Mouse (Mus musculus): ENCODE measurements at regions not wholly inside any gene's neighbourhood (a gene's known extent, or its start where the extent isn't known, plus 50 kb on each side); places are given as distances from the start of the nearest gene placed in this dataset.

DNA sequence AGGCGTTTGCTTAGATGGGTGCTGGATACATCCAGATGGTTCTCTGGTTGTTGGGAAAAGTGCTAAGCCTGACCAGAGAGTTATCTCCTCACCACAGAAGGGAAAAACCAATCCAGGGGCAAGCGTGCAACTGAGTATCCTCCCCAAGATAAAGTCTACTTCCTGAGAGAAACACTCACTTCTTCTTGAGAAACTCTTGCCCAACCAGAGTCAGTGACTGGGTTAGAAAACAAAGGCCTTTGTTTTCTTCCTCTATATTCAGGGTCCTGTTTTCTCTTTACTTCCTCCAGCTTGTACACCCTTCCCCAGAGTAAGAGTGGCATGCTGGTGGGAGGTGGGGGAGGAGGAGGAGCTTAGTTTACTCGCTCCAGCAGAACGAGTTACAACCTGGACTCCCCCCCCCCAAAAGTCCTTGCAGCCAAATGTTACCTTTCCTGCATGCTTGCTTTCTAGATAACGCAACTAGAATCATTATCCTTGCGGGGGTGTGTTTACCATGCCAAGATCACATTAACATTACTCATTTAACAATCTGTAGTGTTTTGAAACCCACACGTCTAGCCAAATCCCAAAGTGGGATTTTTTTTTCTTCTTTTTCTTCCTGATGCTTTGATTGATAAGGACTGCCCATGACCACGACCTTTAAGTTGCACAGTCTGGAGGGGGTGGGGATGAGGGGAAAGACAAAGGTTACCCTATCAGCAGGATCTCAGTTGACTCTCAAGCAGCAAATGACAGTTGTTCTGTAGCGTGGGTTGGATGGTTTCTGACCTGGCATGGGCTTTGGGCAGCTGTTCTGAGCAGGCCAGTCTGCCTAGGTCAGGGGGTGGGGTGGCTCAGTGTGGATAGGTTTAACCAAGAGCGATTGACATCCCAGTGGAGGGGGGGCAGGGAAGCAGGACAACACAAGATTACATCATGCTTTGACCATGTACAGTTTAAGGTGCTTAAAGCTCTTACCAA is 147.4 kb upstream of the Ado start:
- no peaks in the 10 kb centered on the region for H3K36me3 ChIP-seq (ENCODE audit: control insufficient read depth, insufficient read depth, low read length)
- no peaks in the 10 kb centered on the region for H3K4me1 ChIP-seq (ENCODE audit: control insufficient read depth, insufficient read depth, low read length)
- H3K9me3 ChIP-seq (ENCODE audit: control insufficient read depth, low read length) = no peaks in the 10 kb centered on the region
- ATAC-seq = no peak
- no peak overlapping the region for H3K4me3 ChIP-seq (ENCODE audit: low read length)
- no peak overlapping the region for H3K9ac ChIP-seq (ENCODE audit: low read depth, low read length)
- no peak overlapping the region for H3K4me2 ChIP-seq (ENCODE audit: low read depth, low read length)
- H3K27ac ChIP-seq (ENCODE audit: low read length) = no peak overlapping the region
- H3K27me3 ChIP-seq (replicated peaks; ENCODE audit: control insufficient read depth, insufficient read depth, low read length) = no peaks in the 10 kb centered on the region
- WGBS = 51% methylated on average over 10 of the region's 10 CpGs

DNA sequence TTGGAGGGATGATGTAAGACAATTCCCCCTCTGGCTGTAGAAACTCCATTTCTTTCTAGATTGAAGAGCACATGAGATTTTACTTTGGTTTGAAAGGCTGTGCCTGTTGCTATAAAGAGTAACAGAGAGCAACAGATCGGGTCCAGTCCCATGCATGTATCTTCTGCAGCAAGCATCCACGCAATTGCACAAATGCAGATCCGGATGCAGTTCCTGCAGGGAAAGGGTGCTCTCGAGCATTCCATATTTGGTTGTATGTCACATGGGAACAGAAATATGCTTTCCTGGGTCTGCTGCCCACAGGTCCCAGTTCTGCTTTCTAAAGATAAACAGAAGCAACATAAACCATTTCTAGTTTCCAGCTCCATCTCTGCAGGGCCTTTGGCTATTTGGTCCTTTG is 146.0 kb upstream of the Ado start:
- 67% methylated on average over 4 of the region's 4 CpGs for WGBS
- H3K9ac ChIP-seq (ENCODE audit: low read depth, low read length) = no peak overlapping the region
- no peak for ATAC-seq
- H3K9me3 ChIP-seq (ENCODE audit: control insufficient read depth, low read length) = no peaks in the 10 kb centered on the region
- no peaks in the 10 kb centered on the region for H3K4me1 ChIP-seq (ENCODE audit: control insufficient read depth, insufficient read depth, low read length)
- H3K27ac ChIP-seq (ENCODE audit: low read length) = no peak overlapping the region
- H3K4me3 ChIP-seq (ENCODE audit: low read length) = no peak overlapping the region
- no peaks in the 10 kb centered on the region for H3K36me3 ChIP-seq (ENCODE audit: control insufficient read depth, insufficient read depth, low read length)
- no peak overlapping the region for H3K4me2 ChIP-seq (ENCODE audit: low read depth, low read length)
- H3K27me3 ChIP-seq (replicated peaks; ENCODE audit: control insufficient read depth, insufficient read depth, low read length) = no peaks in the 10 kb centered on the region

DNA sequence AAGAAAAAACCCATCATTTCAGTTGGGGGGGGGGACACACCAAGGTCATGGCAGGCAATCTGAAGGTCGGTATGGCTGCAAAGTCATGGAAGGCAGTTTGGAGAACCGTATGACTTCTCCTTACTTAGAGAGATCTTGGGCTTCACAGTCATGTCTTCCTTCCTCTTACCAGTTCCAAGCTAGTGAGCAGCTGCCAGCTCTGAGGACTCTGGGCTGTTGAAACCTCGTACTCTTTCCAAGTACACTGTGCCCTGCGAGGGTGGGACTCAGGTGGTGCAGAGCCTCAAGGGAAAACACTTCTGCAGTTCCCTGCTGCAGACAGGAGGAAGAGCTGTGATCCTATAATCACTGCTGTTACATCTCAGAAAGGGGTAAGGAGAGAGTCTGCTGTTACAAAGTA is 144.8 kb upstream of the Ado start:
- no peak for ATAC-seq
- Histone ChIP-seq H3K4me3 (ENCODE audit: low read length) (no peak overlapping the region), H3K9me3 (ENCODE audit: control insufficient read depth, low read length) (no peaks in the 10 kb centered on the region), H3K4me2 (ENCODE audit: low read depth, low read length) (no peak overlapping the region), H3K27me3 (replicated peaks; ENCODE audit: control insufficient read depth, insufficient read depth, low read length) (no peaks in the 10 kb centered on the region), H3K36me3 (ENCODE audit: control insufficient read depth, insufficient read depth, low read length) (no peaks in the 10 kb centered on the region), H3K27ac (ENCODE audit: low read length) (no peak overlapping the region), H3K4me1 (ENCODE audit: control insufficient read depth, insufficient read depth, low read length) (no peaks in the 10 kb centered on the region), H3K9ac (ENCODE audit: low read depth, low read length) (no peak overlapping the region)
- 80% methylated on average over 4 of the region's 4 CpGs for WGBS

DNA sequence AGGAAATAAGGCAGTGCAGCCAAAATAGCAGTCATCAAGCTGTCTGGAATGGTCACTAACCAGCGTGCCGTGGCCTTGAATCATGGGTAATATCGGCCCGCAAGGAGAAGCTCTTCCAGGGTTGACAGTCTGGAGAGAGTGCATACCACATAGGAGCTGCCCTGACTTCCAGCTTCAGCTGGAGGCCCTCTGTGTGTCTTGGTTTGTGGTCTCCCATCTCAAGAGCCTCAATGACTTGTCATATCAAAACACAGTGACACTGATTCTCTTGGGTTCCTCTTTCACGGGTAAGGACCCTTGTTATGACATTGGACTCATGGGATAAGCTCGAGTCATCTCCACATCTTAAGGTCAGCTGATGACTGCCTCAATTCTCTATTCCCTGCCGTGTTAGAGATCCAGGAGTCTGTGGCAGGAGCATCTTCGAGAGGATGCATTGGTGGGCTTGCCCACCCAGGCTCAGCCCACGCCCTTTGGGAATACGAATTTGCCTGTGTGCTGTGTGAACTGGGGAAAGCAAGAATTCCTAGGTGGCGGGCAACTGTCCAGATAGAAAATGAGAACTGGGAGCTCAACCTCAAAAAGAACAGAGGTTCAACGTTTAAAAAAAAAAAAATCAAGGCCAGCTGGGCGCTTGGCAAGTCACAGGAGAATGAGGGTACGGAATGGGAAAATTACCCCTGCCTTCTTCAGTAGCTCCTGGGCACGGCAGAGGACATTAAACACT is 141.4 kb upstream of the Ado start:
- H3K9me3 ChIP-seq (ENCODE audit: control insufficient read depth, low read length) = no peaks in the 10 kb centered on the region
- H3K4me3 ChIP-seq (ENCODE audit: low read length) = no peak overlapping the region
- H3K4me2 ChIP-seq (ENCODE audit: low read depth, low read length) = no peak overlapping the region
- H3K9ac ChIP-seq (ENCODE audit: low read depth, low read length) = no peak overlapping the region
- WGBS = 89% methylated on average over 15 of the region's 15 CpGs
- ATAC-seq = no peak
- no peaks in the 10 kb centered on the region for H3K27me3 ChIP-seq (replicated peaks; ENCODE audit: control insufficient read depth, insufficient read depth, low read length)
- no peaks in the 10 kb centered on the region for H3K4me1 ChIP-seq (ENCODE audit: control insufficient read depth, insufficient read depth, low read length)
- no peaks in the 10 kb centered on the region for H3K36me3 ChIP-seq (ENCODE audit: control insufficient read depth, insufficient read depth, low read length)
- H3K27ac ChIP-seq (ENCODE audit: low read length) = no peak overlapping the region

DNA sequence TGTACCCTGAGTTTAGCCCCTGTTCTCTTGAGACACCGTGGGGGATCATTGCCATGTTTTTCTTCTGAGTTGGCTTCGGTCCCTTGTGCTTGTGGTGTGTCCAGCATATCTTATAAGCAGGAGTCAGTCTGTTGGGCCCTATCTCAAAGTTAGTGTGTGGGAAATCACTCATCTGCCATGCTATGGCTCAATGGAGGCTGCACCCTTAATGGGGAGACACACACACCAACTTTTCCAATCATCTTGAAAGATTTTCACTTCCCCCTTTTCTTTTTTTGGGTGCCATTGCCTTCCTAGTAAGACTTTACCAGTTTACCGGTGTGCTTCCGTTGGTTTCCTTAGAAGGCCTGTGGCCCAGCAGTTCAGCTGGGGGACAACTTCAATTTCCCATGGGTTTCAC is 130.6 kb upstream of the Ado start:
- ATAC-seq = no peak
- H3K4me3 ChIP-seq (ENCODE audit: low read length) = no peak overlapping the region
- no peak overlapping the region for H3K9ac ChIP-seq (ENCODE audit: low read depth, low read length)
- H3K9me3 ChIP-seq (ENCODE audit: control insufficient read depth, low read length) = no peaks in the 10 kb centered on the region
- 91% methylated on average over 4 of the region's 4 CpGs for WGBS
- no peaks in the 10 kb centered on the region for H3K36me3 ChIP-seq (ENCODE audit: control insufficient read depth, insufficient read depth, low read length)
- H3K4me2 ChIP-seq (ENCODE audit: low read depth, low read length) = no peak overlapping the region
- H3K4me1 ChIP-seq (ENCODE audit: control insufficient read depth, insufficient read depth, low read length) = no peaks in the 10 kb centered on the region
- H3K27ac ChIP-seq (ENCODE audit: low read length) = no peak overlapping the region
- H3K27me3 ChIP-seq (replicated peaks; ENCODE audit: control insufficient read depth, insufficient read depth, low read length) = no peaks in the 10 kb centered on the region

DNA sequence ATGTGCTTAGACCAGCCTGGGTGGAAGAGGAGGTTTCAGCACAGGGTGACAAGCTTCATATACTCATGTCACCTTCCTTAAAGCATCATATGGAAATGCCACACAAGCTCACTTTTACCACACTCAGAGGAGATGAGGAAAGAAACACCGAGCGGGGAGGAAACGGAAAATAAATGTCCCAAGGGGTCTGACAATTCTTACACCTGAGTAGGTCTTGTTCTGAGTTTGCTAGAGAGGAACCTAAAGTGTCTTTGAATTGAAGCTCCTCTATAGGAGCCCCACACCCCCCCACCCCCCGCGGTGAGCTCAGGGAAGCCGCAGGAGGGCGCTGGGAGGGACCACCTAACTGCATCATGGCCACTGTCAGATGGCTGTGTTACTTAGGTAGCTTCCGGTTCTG is 124.7 kb upstream of the Ado start:
- Histone ChIP-seq H3K4me2 (ENCODE audit: low read depth, low read length) (no peak overlapping the region), H3K9ac (ENCODE audit: low read depth, low read length) (no peak overlapping the region), H3K27ac (ENCODE audit: low read length) (no peak overlapping the region), H3K4me1 (ENCODE audit: control insufficient read depth, insufficient read depth, low read length) (no peaks in the 10 kb centered on the region), H3K36me3 (ENCODE audit: control insufficient read depth, insufficient read depth, low read length) (no peaks in the 10 kb centered on the region), H3K27me3 (replicated peaks; ENCODE audit: control insufficient read depth, insufficient read depth, low read length) (no peaks in the 10 kb centered on the region), H3K4me3 (ENCODE audit: low read length) (no peak overlapping the region), H3K9me3 (ENCODE audit: control insufficient read depth, low read length) (no peaks in the 10 kb centered on the region)
- WGBS = 77% methylated on average over 8 of the region's 8 CpGs
- ATAC-seq = no peak

DNA sequence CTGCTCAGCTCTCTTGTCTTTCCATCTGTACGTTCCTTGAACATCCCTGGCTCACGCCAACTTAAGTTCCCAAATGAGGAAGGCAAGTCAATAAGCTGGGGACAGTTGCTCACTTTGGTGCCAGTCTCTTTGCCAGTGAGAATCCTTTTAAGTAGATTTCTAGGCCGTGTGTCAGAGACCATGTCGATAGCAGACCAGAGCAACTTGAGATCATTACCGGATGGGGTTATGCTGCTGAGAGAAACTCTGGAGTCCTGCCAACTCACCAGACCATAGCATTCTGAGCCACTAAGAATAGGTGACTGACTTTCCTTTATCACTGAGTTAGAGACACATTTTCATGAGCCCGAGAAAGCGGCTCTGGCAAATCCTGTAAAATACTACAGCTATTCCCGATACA is 123.5 kb upstream of the Ado start:
- Histone ChIP-seq H3K36me3 (ENCODE audit: control insufficient read depth, insufficient read depth, low read length) (no peaks in the 10 kb centered on the region), H3K4me1 (ENCODE audit: control insufficient read depth, insufficient read depth, low read length) (no peaks in the 10 kb centered on the region), H3K4me2 (ENCODE audit: low read depth, low read length) (no peak overlapping the region), H3K9me3 (ENCODE audit: control insufficient read depth, low read length) (no peaks in the 10 kb centered on the region), H3K9ac (ENCODE audit: low read depth, low read length) (no peak overlapping the region), H3K27me3 (replicated peaks; ENCODE audit: control insufficient read depth, insufficient read depth, low read length) (no peaks in the 10 kb centered on the region), H3K27ac (ENCODE audit: low read length) (no peak overlapping the region), H3K4me3 (ENCODE audit: low read length) (no peak overlapping the region)
- ATAC-seq = no peak
- 57% methylated on average over 8 of the region's 8 CpGs for WGBS

DNA sequence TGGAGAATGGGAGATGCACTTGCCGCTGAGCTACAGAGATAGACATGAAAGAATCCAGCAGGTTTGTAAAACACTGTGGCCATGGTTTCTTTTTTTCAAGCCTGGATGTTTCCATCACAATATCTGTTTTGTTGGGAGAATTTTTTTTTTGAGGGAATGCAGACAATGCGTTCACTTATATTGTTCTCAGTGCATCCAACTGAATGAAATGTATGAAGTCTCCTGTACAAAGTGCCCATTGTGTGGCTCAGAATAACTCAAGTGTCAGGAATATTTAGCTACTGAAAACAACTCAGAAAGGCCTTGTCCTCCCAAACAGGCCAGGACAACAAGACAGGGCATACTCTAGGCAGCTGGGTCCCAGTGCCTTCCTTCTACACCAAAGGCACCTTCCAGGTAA is 120.3 kb upstream of the Ado start:
- H3K4me2 ChIP-seq (ENCODE audit: low read depth, low read length) = no peak overlapping the region
- WGBS = 84% methylated on average over 2 of the region's 2 CpGs
- H3K4me1 ChIP-seq (ENCODE audit: control insufficient read depth, insufficient read depth, low read length) = no peaks in the 10 kb centered on the region
- no peak overlapping the region for H3K9ac ChIP-seq (ENCODE audit: low read depth, low read length)
- no peak overlapping the region for H3K4me3 ChIP-seq (ENCODE audit: low read length)
- H3K9me3 ChIP-seq (ENCODE audit: control insufficient read depth, low read length) = no peaks in the 10 kb centered on the region
- no peaks in the 10 kb centered on the region for H3K27me3 ChIP-seq (replicated peaks; ENCODE audit: control insufficient read depth, insufficient read depth, low read length)
- no peak overlapping the region for H3K27ac ChIP-seq (ENCODE audit: low read length)
- ATAC-seq = no peak
- H3K36me3 ChIP-seq (ENCODE audit: control insufficient read depth, insufficient read depth, low read length) = no peaks in the 10 kb centered on the region

DNA sequence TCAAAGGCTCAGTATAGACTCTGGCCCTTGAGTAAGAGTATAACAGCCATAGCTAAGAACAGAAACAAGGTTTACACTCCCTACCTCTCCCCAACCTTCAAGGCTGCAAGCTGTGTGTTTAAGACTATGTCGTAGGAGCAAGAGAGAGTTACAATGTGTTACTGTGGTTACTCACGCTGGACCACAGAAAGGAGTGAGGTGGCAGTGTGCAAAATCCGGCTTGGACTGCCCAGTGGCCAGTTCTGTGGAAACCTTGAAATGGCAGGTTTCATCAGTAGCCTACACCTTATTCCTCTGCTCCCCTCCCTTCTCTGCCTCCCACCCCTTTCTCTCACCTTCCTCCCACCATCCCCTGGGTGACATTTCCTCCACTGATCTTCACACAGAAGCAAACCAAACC is 114.3 kb upstream of the Ado start:
- no peaks in the 10 kb centered on the region for H3K9me3 ChIP-seq (ENCODE audit: control insufficient read depth, low read length)
- no peaks in the 10 kb centered on the region for H3K27me3 ChIP-seq (replicated peaks; ENCODE audit: control insufficient read depth, insufficient read depth, low read length)
- H3K4me3 ChIP-seq (ENCODE audit: low read length) = no peak overlapping the region
- no peak overlapping the region for H3K9ac ChIP-seq (ENCODE audit: low read depth, low read length)
- no peak overlapping the region for H3K4me2 ChIP-seq (ENCODE audit: low read depth, low read length)
- no peak overlapping the region for H3K27ac ChIP-seq (ENCODE audit: low read length)
- no peaks in the 10 kb centered on the region for H3K36me3 ChIP-seq (ENCODE audit: control insufficient read depth, insufficient read depth, low read length)
- no peak for ATAC-seq
- WGBS = 54% methylated on average over 3 of the region's 3 CpGs
- no peaks in the 10 kb centered on the region for H3K4me1 ChIP-seq (ENCODE audit: control insufficient read depth, insufficient read depth, low read length)
